Mouse (Mus musculus): ENCODE measurements around the gene Gm26938. TPM values are rescaled to one million over a fixed set of nuclear protein-coding genes. Genes with fewer than 3 reads are reported as not detected.
A peak's percentile ranks its signal among the peaks of the same experiment; 100 is the strongest.

Gene Gm26938
- polyA plus RNA-seq, 1 experiment, result not detected

DNA sequence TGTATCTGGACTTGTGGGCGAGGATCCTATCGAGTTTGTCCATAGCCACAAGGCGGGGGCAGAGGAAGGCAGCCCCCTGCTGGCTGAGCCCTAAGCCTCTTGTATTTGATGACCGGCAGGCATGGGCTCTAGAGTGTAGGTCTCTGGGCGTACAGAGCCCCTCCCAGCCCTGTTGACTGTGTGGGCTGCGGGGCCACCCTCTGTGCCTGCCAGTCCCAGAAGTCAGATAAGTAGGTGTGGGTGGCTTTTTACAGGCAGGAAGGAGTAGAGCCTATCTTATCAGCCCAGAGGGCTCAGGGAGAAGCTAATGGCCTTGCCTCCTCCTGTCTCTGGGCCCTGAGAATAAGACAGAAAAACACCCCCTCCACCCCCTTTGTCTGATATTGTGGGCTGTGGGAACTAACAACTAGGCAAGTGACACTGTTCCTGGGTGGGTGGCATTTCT is 22.1 kb downstream of the Gm26938 start:
- H3K27ac ChIP-seq (ENCODE audit: control insufficient read depth, insufficient read depth, low read depth, low read length), result no peak overlapping the region; the same call in 1 of the 2 replicates
- H3K4me1 ChIP-seq (ENCODE audit: control insufficient read depth, insufficient read depth, low read length), result peaks cover 8% of the 10 kb centered on the region
- TF ChIP-seq CTCF (IDR thresholded peaks at IDR 0.05; ENCODE audit: control insufficient read depth, insufficient read depth, insufficient replicate concordance, low read depth, low read length) (no peak), POLR2A (IDR thresholded peaks at IDR 0.05; ENCODE audit: control insufficient read depth, low read depth, low read length) (no peak)
- H3K27me3 ChIP-seq (ENCODE audit: control insufficient read depth, insufficient read depth, low read length), result no peaks in the 10 kb centered on the region
- no peak overlapping the region for H3K4me3 ChIP-seq (ENCODE audit: control insufficient read depth, low read depth, low read length)
- H3K36me3 ChIP-seq (ENCODE audit: control insufficient read depth, insufficient read depth, low read length), result no peaks in the 10 kb centered on the region

DNA sequence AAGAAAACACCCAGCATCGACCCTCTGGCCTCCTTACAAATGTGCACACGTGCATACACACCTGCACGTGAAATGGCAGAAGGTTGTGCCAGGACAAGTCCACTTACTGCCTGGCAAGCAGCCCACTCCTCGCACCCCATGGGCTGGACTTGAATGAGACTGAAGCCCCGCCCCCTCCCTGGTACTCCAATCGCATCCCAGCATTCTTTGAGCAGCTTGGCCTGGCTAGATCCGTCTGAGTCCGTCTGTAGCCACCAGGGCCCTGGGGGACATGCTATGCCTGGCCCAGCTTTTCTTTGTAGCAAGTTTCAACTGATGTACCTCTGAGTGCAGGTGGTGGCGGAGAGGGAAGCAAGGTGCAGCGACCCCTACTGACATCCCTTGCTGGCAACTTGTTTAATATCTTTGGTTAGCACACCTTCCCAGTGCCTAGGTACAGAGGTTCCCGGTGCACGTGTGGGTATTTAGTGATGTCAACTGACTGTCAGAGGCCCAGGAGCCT is 22.6 kb downstream of the Gm26938 start:
- Histone ChIP-seq H3K27ac (ENCODE audit: control insufficient read depth, insufficient read depth, low read depth, low read length) (peak overlapping the region; percentile 70), H3K36me3 (ENCODE audit: control insufficient read depth, insufficient read depth, low read length) (no peaks in the 10 kb centered on the region), H3K4me3 (ENCODE audit: control insufficient read depth, low read depth, low read length) (no peak overlapping the region), H3K27me3 (ENCODE audit: control insufficient read depth, insufficient read depth, low read length) (no peaks in the 10 kb centered on the region), H3K4me1 (ENCODE audit: control insufficient read depth, insufficient read depth, low read length) (peaks cover 8% of the 10 kb centered on the region)
- TF ChIP-seq CTCF (IDR thresholded peaks at IDR 0.05; ENCODE audit: control insufficient read depth, insufficient read depth, insufficient replicate concordance, low read depth, low read length) (peak; percentile 18; the same call in 1 of the 2 replicates), POLR2A (IDR thresholded peaks at IDR 0.05; ENCODE audit: control insufficient read depth, low read depth, low read length) (0 out of 2 replicates have a peak, but pooled peaks have one; percentile 32)

DNA sequence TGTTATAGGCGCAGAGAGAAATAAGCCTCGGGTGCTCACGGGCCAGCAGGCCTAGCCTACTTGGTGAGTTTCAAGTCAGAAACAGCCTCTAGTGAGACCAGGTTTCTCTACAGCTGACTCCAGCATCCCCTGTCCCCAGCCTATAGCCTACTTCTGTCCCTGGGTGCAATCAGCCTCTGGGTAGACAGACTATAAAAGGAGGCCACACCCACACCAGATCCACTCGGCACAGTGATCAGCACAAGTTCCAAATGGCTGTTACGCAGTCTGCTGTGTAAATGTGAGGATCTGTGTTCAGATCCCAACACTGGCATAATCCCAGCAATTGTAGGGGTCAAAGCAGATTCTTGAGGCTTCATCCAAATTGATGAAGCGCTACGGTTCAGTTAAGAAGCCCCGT is 23.0 kb downstream of the Gm26938 start:
- TF ChIP-seq CTCF (IDR thresholded peaks at IDR 0.05; ENCODE audit: control insufficient read depth, insufficient read depth, insufficient replicate concordance, low read depth, low read length), result no peak
- TF ChIP-seq POLR2A (IDR thresholded peaks at IDR 0.05; ENCODE audit: control insufficient read depth, low read depth, low read length), result no peak
- H3K4me1 ChIP-seq (ENCODE audit: control insufficient read depth, insufficient read depth, low read length), result peaks cover 5% of the 10 kb centered on the region
- H3K27ac ChIP-seq (ENCODE audit: control insufficient read depth, insufficient read depth, low read depth, low read length), result no peak overlapping the region
- H3K36me3 ChIP-seq (ENCODE audit: control insufficient read depth, insufficient read depth, low read length), result no peaks in the 10 kb centered on the region
- no peak overlapping the region for H3K4me3 ChIP-seq (ENCODE audit: control insufficient read depth, low read depth, low read length)
- H3K27me3 ChIP-seq (ENCODE audit: control insufficient read depth, insufficient read depth, low read length), result no peaks in the 10 kb centered on the region

DNA sequence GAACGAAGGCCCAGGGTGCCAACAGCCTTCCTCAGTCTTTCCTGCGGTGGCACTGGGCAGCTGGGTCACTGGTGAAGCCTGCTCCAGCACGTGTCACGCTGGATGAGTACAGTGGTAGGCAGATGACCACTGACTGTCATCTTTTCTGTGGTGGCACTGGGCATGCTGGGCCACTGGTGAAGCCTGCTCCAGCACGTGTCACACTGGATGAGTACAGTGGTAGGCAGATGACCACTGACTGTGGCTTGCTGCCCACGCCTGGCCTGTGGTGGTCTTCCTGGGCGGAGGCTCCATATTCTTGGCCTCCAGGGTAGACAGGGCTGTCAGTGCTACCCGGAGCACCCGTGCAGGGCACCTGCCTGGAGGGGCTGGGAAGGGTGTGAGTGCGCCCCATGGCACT is 24.3 kb downstream of the Gm26938 start:
- H3K27me3 ChIP-seq (ENCODE audit: control insufficient read depth, insufficient read depth, low read length), result no peaks in the 10 kb centered on the region
- no peaks in the 10 kb centered on the region for H3K36me3 ChIP-seq (ENCODE audit: control insufficient read depth, insufficient read depth, low read length)
- no peak overlapping the region for H3K27ac ChIP-seq (ENCODE audit: control insufficient read depth, insufficient read depth, low read depth, low read length)
- H3K4me3 ChIP-seq (ENCODE audit: control insufficient read depth, low read depth, low read length), result no peak overlapping the region
- TF ChIP-seq POLR2A (IDR thresholded peaks at IDR 0.05; ENCODE audit: control insufficient read depth, low read depth, low read length) (peak; percentile 52; the same call in 1 of the 2 replicates), CTCF (IDR thresholded peaks at IDR 0.05; ENCODE audit: control insufficient read depth, insufficient read depth, insufficient replicate concordance, low read depth, low read length) (peak; percentile 18; the same call in 1 of the 2 replicates)
- H3K4me1 ChIP-seq (ENCODE audit: control insufficient read depth, insufficient read depth, low read length), result peaks cover 14% of the 10 kb centered on the region

DNA sequence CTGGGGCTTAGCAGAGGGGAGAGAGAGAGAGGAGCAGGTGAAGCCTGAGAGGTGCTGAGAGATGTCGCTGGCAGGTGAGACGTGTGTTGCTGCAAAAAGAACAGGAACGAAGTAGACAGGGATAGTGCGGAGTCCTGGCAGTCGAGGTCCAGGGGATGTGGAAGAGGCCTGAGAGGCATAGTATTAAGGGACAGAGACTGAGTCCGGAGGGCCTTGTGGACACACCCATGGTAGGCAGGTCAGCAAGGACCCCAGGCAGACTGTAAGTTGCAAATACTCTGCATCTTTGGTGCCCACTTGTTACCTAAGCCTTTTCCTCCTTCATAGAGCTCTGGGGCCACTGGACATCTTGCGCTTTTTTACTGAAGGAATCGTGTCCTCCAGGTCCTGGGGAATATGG is 25.0 kb downstream of the Gm26938 start:
- no peaks in the 10 kb centered on the region for H3K36me3 ChIP-seq (ENCODE audit: control insufficient read depth, insufficient read depth, low read length)
- peaks cover 14% of the 10 kb centered on the region for H3K4me1 ChIP-seq (ENCODE audit: control insufficient read depth, insufficient read depth, low read length)
- H3K27me3 ChIP-seq (ENCODE audit: control insufficient read depth, insufficient read depth, low read length), result no peaks in the 10 kb centered on the region
- H3K4me3 ChIP-seq (ENCODE audit: control insufficient read depth, low read depth, low read length), result no peak overlapping the region
- H3K27ac ChIP-seq (ENCODE audit: control insufficient read depth, insufficient read depth, low read depth, low read length), result no peak overlapping the region
- TF ChIP-seq CTCF (IDR thresholded peaks at IDR 0.05; ENCODE audit: control insufficient read depth, insufficient read depth, insufficient replicate concordance, low read depth, low read length), result no peak
- TF ChIP-seq POLR2A (IDR thresholded peaks at IDR 0.05; ENCODE audit: control insufficient read depth, low read depth, low read length), result no peak; the same call in 1 of the 2 replicates

DNA sequence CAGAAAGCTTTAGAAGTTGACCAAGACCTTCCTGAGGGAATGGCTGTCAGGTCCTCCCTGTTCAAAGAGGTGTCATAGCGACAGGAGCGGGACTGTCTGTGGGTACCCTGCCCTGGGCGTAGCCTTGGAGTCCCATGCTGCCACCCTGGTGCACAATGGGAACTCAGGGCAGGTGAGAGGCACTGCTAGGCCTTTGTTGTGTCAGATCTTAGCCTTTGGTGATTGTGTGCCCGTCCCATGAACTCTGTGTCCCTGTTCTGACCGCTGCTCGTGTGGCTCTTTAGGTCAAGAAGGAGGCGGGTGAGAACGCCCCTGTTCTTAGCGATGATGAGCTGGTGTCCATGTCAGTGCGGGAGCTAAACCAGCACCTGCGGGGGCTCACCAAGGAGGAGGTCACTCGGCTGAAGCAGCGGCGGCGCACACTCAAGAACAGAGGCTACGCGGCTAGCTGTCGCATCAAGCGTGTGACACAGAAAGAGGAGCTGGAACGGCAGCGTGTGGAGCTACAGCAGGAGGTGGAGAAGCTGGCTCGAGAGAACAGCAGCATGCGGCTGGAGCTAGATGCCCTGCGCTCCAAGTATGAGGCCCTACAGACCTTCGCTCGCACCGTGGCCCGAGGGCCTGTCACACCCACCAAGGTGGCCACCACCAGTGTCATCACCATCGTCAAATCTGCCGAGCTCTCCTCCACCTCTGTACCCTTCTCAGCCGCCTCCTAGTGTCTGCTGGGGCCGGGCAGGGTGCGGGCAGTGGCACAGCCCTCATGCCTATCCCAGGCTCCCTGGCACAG is 26.2 kb downstream of the Gm26938 start:
- H3K36me3 ChIP-seq (ENCODE audit: control insufficient read depth, insufficient read depth, low read length), result no peaks in the 10 kb centered on the region
- no peak overlapping the region for H3K4me3 ChIP-seq (ENCODE audit: control insufficient read depth, low read depth, low read length)
- H3K4me1 ChIP-seq (ENCODE audit: control insufficient read depth, insufficient read depth, low read length), result peaks cover 14% of the 10 kb centered on the region
- no peaks in the 10 kb centered on the region for H3K27me3 ChIP-seq (ENCODE audit: control insufficient read depth, insufficient read depth, low read length)
- no peak overlapping the region for H3K27ac ChIP-seq (ENCODE audit: control insufficient read depth, insufficient read depth, low read depth, low read length)
- no peak for TF ChIP-seq CTCF (IDR thresholded peaks at IDR 0.05; ENCODE audit: control insufficient read depth, insufficient read depth, insufficient replicate concordance, low read depth, low read length)
- TF ChIP-seq POLR2A (IDR thresholded peaks at IDR 0.05; ENCODE audit: control insufficient read depth, low read depth, low read length), result no peak

DNA sequence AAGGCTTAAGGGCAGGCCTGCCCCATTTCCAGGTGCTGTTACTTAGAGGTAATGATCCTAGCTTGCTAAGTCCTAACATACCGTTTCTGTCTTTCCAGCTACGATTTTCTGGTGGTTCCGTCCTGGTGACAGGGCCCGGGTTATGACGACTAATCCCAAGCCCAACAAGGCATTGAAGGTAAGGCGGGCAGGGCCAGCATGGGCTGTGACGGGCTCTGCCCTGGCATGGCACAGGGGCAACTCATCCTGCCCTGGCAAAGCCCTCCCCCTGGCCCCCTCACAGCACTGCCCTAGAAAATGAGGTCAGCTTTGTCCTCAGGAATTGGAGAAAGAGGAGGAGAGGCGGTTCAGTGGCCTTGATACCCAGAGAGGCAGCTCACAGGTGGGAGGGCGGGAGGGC is 27.2 kb downstream of the Gm26938 start:
- Histone ChIP-seq H3K27me3 (ENCODE audit: control insufficient read depth, insufficient read depth, low read length) (no peaks in the 10 kb centered on the region), H3K27ac (ENCODE audit: control insufficient read depth, insufficient read depth, low read depth, low read length) (no peak overlapping the region), H3K36me3 (ENCODE audit: control insufficient read depth, insufficient read depth, low read length) (no peaks in the 10 kb centered on the region), H3K4me3 (ENCODE audit: control insufficient read depth, low read depth, low read length) (no peak overlapping the region), H3K4me1 (ENCODE audit: control insufficient read depth, insufficient read depth, low read length) (peaks cover 14% of the 10 kb centered on the region)
- TF ChIP-seq POLR2A (IDR thresholded peaks at IDR 0.05; ENCODE audit: control insufficient read depth, low read depth, low read length), result no peak
- TF ChIP-seq CTCF (IDR thresholded peaks at IDR 0.05; ENCODE audit: control insufficient read depth, insufficient read depth, insufficient replicate concordance, low read depth, low read length), result no peak

Measured in testis, adult 2 months (tissue).